Mouse (Mus musculus) kidney, adult 18-20 months (tissue): ENCODE measurements around the gene Slc4a8.

Source experiments
- DNase-seq: peaks from one replicate; pipeline ENCODE4 v3.0.0; 2021

Gene Slc4a8

GRCm38 (mm10) chr15:100761419-100762185 lies at the start of gene Slc4a8:
Slc4a8 (plus strand) TSS chr15:100761747.
- peak; percentile 88 for DNase-seq

GRCm38 (mm10) chr15:100714470-100714869 lies 47.1 kb upstream of the Slc4a8 start:
- DNase-seq = no peak

GRCm38 (mm10) chr15:100715399-100715993 lies 46.1 kb upstream of the Slc4a8 start:
- DNase-seq = no peak

- no peak for DNase-seq
These were observed 43.6 kb upstream of the Slc4a8 start for GRCm38 (mm10) chr15:100717933-100718332.

GRCm38 (mm10) chr15:100718572-100718971 lies 43.0 kb upstream of the Slc4a8 start:
- DNase-seq = no peak

- no peak for DNase-seq
These were observed 42.3 kb upstream of the Slc4a8 start for GRCm38 (mm10) chr15:100719217-100719616.

- DNase-seq = no peak
These were observed 41.5 kb upstream of the Slc4a8 start for GRCm38 (mm10) chr15:100720066-100720465.

- DNase-seq = no peak
These were observed 40.1 kb upstream of the Slc4a8 start for GRCm38 (mm10) chr15:100721445-100721844.

GRCm38 (mm10) chr15:100722026-100722425 lies 39.5 kb upstream of the Slc4a8 start:
- no peak for DNase-seq

GRCm38 (mm10) chr15:100722564-100722963 lies 39.0 kb upstream of the Slc4a8 start:
- DNase-seq = no peak

GRCm38 (mm10) chr15:100723505-100723904 lies 38.0 kb upstream of the Slc4a8 start:
- DNase-seq = no peak

- no peak for DNase-seq
These were observed 34.8 kb upstream of the Slc4a8 start for GRCm38 (mm10) chr15:100726721-100727120.

- DNase-seq = no peak
These were observed 33.7 kb upstream of the Slc4a8 start for GRCm38 (mm10) chr15:100727834-100728233.

- DNase-seq = no peak
These were observed 33.0 kb upstream of the Slc4a8 start for GRCm38 (mm10) chr15:100728586-100728985.

GRCm38 (mm10) chr15:100729281-100729985 lies 32.1 kb upstream of the Slc4a8 start, which contains the start of gene Galnt6:
Galnt6 (minus strand) TSS chr15:100729376.
- DNase-seq = no peak

GRCm38 (mm10) chr15:100731081-100731480 lies 30.5 kb upstream of the Slc4a8 start:
- no peak for DNase-seq

GRCm38 (mm10) chr15:100732580-100732979 lies 29.0 kb upstream of the Slc4a8 start:
- DNase-seq = no peak

- DNase-seq = no peak
These were observed 26.2 kb upstream of the Slc4a8 start for GRCm38 (mm10) chr15:100735095-100735952.

GRCm38 (mm10) chr15:100735953-100736300 lies 25.6 kb upstream of the Slc4a8 start:
- no peak for DNase-seq

GRCm38 (mm10) chr15:100737667-100738066 lies 23.9 kb upstream of the Slc4a8 start:
- no peak for DNase-seq

GRCm38 (mm10) chr15:100738351-100738781 lies 23.2 kb upstream of the Slc4a8 start:
- DNase-seq = no peak

- no peak for DNase-seq
These were observed 22.1 kb upstream of the Slc4a8 start for GRCm38 (mm10) chr15:100739442-100739841.

- no peak for DNase-seq
These were observed 18.3 kb upstream of the Slc4a8 start for GRCm38 (mm10) chr15:100743238-100743637.
